Mouse (Mus musculus): ENCODE data around the gene Rhobtb3. TPM values are rescaled to one million over a fixed set of nuclear protein-coding genes. Genes with fewer than 3 reads are reported as not detected.

Gene Rhobtb3
- 10 to 100 TPM; 16.9 to 19.9 (median 19.5) TPM for total RNA-seq (2022)

DNA sequence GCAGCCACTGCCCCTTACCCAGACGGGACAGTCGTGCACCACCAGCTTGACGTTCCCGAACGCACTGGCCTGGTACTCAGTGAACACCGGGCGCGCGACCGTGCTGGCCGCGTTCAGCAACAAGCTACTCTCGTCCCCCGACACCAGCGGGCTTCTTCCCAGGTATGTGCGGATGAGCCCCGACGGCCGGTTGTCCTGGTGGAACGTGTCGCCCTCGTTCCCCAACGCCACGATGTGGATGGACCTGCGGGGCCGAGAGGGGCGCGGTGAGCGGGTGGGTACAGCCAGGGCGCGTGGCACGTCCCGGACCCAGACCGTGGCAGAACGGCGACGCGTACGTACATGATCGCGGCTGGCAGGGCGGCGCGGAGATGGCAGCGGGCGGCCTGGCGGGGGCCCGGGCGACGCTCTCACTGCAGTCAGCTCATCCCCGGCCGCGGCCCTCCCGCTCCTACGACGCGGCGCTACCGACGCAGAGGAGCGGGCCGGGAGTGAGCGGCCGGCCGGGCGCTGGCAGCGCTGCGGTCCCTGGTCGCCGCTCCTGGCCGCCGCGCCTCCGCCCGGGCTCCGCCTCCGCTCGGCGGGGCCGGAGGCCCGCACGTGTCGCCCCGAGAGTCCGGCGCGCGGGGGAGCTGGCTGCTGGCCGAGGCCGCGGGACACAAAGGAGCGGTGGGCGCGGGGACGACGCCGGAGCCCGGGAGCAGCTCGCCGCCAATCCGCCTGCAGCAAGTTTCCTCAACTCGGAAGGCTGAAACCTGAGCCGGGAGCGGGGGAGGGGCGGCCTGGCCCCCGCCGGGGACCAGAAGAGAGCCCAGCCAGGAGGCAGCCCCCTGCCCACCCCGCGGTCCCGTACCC lies at the start of gene Rhobtb3:
Gene Rhobtb3, minus strand, starts transcription at position 737 of the 855 bp plus-strand sequence.
- DNase-seq (ENCODE audit: low spot score in 2 of 2) = peak; percentile 59 to 61

DNA sequence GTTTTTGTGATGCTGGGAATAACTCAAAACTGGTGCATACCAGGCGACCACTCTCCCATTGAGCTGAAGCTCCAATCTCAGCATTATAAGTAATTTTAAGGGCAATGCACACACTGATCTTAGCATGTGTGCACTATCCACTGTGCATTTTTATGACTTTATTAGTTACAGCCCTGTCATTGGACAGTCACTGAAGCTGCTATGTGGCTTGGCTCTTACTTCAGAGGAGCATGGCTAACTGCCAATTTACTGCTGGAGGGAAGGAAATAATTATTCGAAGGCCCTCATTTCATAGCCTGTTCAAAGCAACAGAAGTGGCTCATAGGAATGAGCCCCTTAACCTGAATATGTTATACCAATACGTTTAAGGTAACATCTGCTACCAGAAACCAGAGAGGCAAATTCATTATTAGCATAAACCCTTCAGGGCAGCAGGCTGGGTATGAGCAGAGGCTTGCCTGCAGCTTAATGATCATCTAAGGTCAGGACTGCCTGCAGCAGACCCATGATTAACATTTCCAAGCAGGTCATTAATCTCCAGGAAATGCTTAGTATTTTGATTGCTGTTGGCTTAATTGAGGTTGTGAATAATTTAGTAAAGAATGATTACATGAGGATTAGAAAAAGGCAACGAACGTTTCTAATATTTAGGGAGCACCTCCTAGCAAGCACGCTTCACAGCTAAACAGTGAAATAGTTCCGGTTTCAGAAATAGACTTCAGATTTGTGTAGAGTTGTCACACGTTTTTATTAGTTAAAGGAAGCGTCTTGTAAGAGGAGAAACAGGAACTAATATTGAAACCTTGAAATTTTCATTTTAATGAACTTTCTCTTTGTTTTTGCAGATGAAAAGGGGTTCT lies 48.7 kb upstream of the Rhobtb3 start:
- DNase-seq (ENCODE audit: low spot score in 2 of 2) = no peak

DNA sequence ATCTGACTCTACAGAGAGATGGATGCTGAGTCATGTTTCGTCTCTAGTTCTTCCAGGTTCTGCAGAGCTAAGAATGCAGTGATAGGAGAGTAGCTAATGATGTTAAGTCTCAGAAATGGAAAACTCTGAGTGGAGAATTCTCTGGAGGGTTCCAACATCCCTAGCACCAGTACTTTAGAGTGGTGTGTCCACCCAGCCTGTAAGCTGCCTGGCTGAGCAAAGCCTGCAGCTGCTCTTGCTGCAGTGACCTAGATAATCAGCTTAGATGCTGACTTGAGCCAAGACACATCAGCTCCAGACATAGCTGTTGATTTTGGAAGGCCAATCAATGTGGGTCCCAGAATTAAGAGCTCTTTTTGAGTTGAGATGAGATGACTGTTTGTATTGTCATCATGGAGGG lies 44.4 kb upstream of the Rhobtb3 start:
- peak in 1 of 2 experiments; percentile 25 for DNase-seq (ENCODE audit: low spot score in 2 of 2)

- no peak for DNase-seq (ENCODE audit: low spot score in 2 of 2)
Observed at GRCm38 (mm10) chr13:75981901-75982300, 38.2 kb upstream of the Rhobtb3 start.

- DNase-seq (ENCODE audit: low spot score in 2 of 2) = no peak
Observed at GRCm38 (mm10) chr13:75976649-75977048, 32.9 kb upstream of the Rhobtb3 start.

- DNase-seq (ENCODE audit: low spot score in 2 of 2) = no peak
Observed at GRCm38 (mm10) chr13:75976218-75976617, 32.5 kb upstream of the Rhobtb3 start.

GRCm38 (mm10) chr13:75975629-75976028 lies 31.9 kb upstream of the Rhobtb3 start:
- DNase-seq (ENCODE audit: low spot score in 2 of 2) = no peak

- DNase-seq (ENCODE audit: low spot score in 2 of 2) = no peak
Observed at GRCm38 (mm10) chr13:75974481-75974880, 30.8 kb upstream of the Rhobtb3 start.

DNA sequence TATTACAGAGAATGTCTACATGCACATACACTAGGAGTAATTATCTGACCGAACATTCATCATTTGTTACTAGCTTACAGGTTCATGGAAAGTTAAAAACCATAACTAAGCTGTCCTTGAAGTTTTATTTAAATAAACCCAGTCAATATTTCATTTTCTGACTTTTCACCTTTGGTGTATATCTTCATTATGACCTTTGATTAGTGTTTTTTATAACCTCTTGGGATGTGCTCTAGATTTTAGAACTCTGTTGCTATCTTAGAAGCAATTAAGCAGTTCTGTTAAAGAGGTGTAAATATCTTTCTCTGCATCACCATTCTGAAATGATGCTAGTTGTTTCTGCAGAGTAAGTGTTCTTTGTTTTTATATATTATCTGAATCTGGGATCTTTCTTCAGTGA lies 23.1 kb upstream of the Rhobtb3 start, which contains the start of gene Spata9:
Gene Spata9, plus strand, starts transcription at position 301 of the 400 bp plus-strand sequence.
- no peak for DNase-seq (ENCODE audit: low spot score in 2 of 2)

DNA sequence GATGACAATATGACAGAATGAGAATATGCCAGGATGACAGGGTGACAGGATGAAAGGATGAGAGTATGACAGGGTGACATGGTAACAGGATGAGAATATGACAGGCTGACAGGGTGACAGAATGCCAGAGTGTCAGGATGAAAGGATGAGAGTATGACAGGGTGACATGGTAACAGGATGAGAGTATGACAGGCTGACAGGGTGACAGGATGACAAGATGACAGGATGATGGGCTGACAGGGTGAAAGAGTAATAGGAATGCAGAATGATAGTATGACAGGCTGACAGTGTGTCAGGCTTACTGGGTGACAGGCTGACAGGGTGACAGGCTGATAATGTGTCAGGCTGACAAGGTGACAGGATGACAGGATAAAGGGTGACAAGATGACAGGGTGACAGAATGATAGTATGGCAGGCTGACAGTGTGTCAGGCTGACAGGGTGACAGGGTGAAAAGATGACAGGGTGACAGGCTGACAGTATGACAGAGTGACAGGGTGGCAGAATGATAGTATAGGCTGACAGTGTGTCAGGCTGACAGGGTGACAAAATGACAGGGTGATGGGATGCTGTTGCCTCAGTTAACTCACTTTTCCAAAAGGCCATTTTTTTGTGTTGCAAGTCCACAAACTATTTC lies 11.8 kb upstream of the Rhobtb3 start:
- DNase-seq (ENCODE audit: low spot score in 2 of 2) = no peak

DNA sequence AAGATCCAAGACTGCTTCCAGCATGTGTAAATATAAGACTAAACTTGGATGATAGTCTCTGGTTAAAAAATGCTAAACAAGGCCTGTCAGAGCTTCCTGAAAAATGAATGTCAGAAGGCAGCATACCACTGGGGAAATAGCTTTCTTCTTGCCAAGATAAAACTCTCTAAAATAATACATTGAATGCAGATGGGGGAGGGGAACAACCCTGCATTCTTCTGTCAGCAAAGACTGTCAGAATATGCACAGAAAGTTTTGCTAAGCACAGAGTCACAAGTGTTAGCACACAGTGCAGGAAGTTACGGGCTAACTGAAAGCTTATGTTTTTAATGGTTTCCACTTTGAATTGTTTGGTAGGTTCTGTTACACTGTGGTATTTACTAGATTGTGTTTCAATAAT lies 6.6 kb upstream of the Rhobtb3 start:
- DNase-seq (ENCODE audit: low spot score in 2 of 2) = no peak

DNA sequence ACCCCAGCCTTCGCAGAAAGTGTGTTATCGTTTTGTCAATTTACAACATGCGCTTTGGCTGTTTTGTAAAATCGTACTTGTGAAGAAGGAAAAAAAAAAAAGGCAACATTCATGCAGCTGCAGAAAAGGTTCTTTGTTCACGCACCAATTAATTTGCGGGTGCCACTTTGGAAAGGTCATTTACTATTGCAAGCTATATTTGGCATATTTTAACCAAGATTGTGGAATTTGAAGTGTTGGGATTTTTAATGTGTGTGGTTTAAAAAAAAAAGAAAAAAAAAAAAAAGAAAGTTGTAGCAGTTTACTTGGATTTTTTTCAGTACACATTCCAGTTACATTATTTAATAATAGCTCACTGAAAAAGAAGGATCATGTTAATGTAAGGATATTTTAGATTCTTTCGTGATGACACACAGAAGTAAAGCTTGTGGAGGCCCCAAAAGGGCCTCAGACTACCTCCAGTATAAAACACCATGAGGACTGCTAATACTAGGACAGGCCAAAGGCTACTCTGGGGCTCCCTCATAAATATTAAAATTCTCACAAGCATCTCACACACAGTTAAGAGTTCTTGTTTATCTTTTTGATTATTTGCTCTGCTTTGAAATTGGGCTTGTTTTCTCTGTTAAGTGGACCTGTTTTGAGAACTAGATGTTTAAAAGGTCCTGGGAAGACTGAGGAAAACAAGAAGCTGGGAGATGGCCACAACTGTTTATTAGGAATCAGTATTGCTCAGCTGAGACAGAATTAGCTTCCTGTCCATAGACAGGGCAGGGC lies 507 bp upstream of the Rhobtb3 start:
- DNase-seq (ENCODE audit: low spot score in 2 of 2) = no peak

- DNase-seq (ENCODE audit: low spot score in 2 of 2) = no peak
Observed at GRCm38 (mm10) chr13:75942731-75943130, 994 bp downstream of the Rhobtb3 start.

GRCm38 (mm10) chr13:75941518-75942295 lies 2.0 kb downstream of the Rhobtb3 start:
- DNase-seq (ENCODE audit: low spot score in 2 of 2) = no peak

GRCm38 (mm10) chr13:75940791-75941517 lies 2.8 kb downstream of the Rhobtb3 start:
- DNase-seq (ENCODE audit: low spot score in 2 of 2) = no peak

- DNase-seq (ENCODE audit: low spot score in 2 of 2) = no peak
Observed at GRCm38 (mm10) chr13:75938866-75939265, 4.9 kb downstream of the Rhobtb3 start.

DNA sequence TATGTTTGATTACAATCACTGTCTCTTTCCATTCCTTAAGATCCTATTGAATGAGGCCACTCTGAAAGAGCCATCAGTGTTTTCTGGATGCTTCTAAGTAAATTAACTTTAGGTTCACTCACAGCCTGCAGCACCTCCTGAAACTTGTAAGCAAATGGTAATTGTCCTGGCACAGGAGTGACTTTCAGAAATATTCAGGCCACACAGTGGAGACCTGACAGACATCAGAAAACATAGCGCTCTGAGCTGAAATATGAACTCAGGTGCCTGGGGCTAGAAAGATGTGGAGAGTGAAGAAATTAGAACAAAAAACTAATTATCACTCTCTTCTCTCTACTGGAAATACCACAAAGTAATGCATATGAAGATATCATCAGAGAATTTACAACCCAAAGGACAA lies 10.4 kb downstream of the Rhobtb3 start:
- no peak for DNase-seq (ENCODE audit: low spot score in 2 of 2)

GRCm38 (mm10) chr13:75931073-75931472 lies 12.7 kb downstream of the Rhobtb3 start:
- peak; percentile 19 to 49 for DNase-seq (ENCODE audit: low spot score in 2 of 2)

GRCm38 (mm10) chr13:75930660-75931059 lies 13.1 kb downstream of the Rhobtb3 start:
- no peak for DNase-seq (ENCODE audit: low spot score in 2 of 2)
